Mouse (Mus musculus) liver, postnatal 0 days (tissue): Measurements from ENCODE around the gene Hgd. TPM values are rescaled to one million over a fixed set of nuclear protein-coding genes. Genes with fewer than 3 reads are reported as not detected.
A peak's percentile ranks its signal among the peaks of the same experiment; 100 is the strongest.

Experiments used
- ATAC-seq: fragments of 200-750 bp; cut with Nextera tagmentation; 2 replicates; pipeline ENCODE4 v1.8.0; 2017; ENCODE audit warnings: mild to moderate bottlenecking, moderate library complexity
- DNase-seq: peaks from one replicate; pipeline ENCODE4 v3.0.0-alpha.2; 2016
- H3K27ac ChIP-seq: fragments of 300-500 bp; sonication (generic); 2 replicates; pipeline ENCODE4 v1.5.1; 2014; ENCODE audit warnings: antibody characterized with exemption, moderate library complexity, mild to moderate bottlenecking, low read depth
- H3K27me3 ChIP-seq: fragments of 300-500 bp; sonication (generic); 2 replicates; pipeline ENCODE4 v1.6.1; 2014; ENCODE audit warnings: low read length, control low read depth, mixed read lengths; ENCODE audit not compliant: insufficient read depth
- H3K36me3 ChIP-seq: fragments of 300-500 bp; sonication (generic); replicated peaks from 2 replicates; pipeline ENCODE4 v1.6.1; 2014; ENCODE audit warnings: mild to moderate bottlenecking, control low read depth, low read length, moderate library complexity, mixed read lengths; ENCODE audit not compliant: insufficient read depth
- H3K4me1 ChIP-seq: fragments of 300-500 bp; sonication (generic); 2 replicates; pipeline ENCODE4 v1.6.1; 2014; ENCODE audit warnings: antibody characterized with exemption, mild to moderate bottlenecking, control low read depth; ENCODE audit not compliant: insufficient read depth
- H3K4me2 ChIP-seq: fragments of 300-500 bp; sonication (generic); 2 replicates; pipeline ENCODE4 v1.6.1; 2014; ENCODE audit warnings: low read depth, mild to moderate bottlenecking, low read length, moderate library complexity, mixed read lengths
- H3K4me3 ChIP-seq: fragments of 300-500 bp; sonication (generic); 2 replicates; pipeline ENCODE4 v1.5.1; 2014; ENCODE audit warnings: low read depth, low read length
- H3K9ac ChIP-seq: fragments of 300-500 bp; sonication (generic); replicated peaks from 2 replicates; pipeline ENCODE4 v1.6.1; 2014; ENCODE audit warnings: mild to moderate bottlenecking, moderate library complexity
- H3K9me3 ChIP-seq: fragments of 300-500 bp; sonication (generic); 2 replicates; pipeline ENCODE4 v1.6.1; 2016; ENCODE audit warnings: mild to moderate bottlenecking, control low read depth, low read length, mixed read lengths
- CTCF ChIP-seq: sonication (generic); IDR thresholded peaks from 2 replicates; pipeline ENCODE4 v1.5.1; 2016; ENCODE audit warnings: antibody characterized with exemption, low read depth
- EP300 ChIP-seq: IDR thresholded peaks from 2 replicates; pipeline ENCODE4 v1.6.1; 2016; ENCODE audit warnings: antibody characterized with exemption, low read depth, mild to moderate bottlenecking
- whole genome bisulfite sequencing: fragments of 180-500 bp; shearing (Covaris S2); extraction: QIAGEN DNeasy Blood & Tissue Kit; methylation state at CpG from one replicate; pipeline ENCODE4 v1.1.7; 2014; ENCODE audit not compliant: insufficient replicate concordance; 5-methylcytosine and 5-hydroxymethylcytosine counted together
- polyA plus RNA-seq: library from polyadenylated mRNA; unstranded; fragments of >200 nt; fragmentation: Nextera tagmentation; extraction: Ambion mirVana; gene quantifications from 2 replicates; pipeline ENCODE4 v1.2.1, GENCODE M21; 2015

The Hgd gene
- polyA plus RNA-seq, 1 experiment from 2014 or later, result 131 TPM

- H3K9me3 ChIP-seq, result peaks cover 2% of the 10 kb centered on the region; the same call in 1 of the 2 replicates
- H3K9ac ChIP-seq, result no peak overlapping the region
- peaks cover 7% of the 10 kb centered on the region for H3K36me3 ChIP-seq
- H3K27ac ChIP-seq, result no peak overlapping the region
- TF ChIP-seq EP300, result no peak
- TF ChIP-seq CTCF, result no peak
- no peak overlapping the region for H3K4me3 ChIP-seq
- DNase-seq (no peak), ATAC-seq (no peak)
- no peak overlapping the region for H3K4me2 ChIP-seq
- no peaks in the 10 kb centered on the region for H3K27me3 ChIP-seq
- peaks cover 3% of the 10 kb centered on the region; the same call in 1 of the 2 replicates for H3K4me1 ChIP-seq
- WGBS, result 38% methylated on average over 2 of the region's 3 CpGs
Observed at GRCm38 (mm10) chr16:37575325-37575724, 4.6 kb upstream of the Hgd start.

GRCm38 (mm10) chr16:37579591-37579990 is 362 bp upstream of the Hgd start:
- Histone ChIP-seq H3K4me1 (peaks cover 3% of the 10 kb centered on the region), H3K9ac (no peak overlapping the region)
- DNase-seq, result no peak

GRCm38 (mm10) chr16:37580651-37581050 is 698 bp downstream of the Hgd start:
- 49% methylated on average over 4 of the region's 4 CpGs for WGBS
- Histone ChIP-seq H3K27ac (peak overlapping the region; percentile 94), H3K27me3 (no peaks in the 10 kb centered on the region), H3K4me3 (peak overlapping the region; percentile 47), H3K9me3 (no peaks in the 10 kb centered on the region), H3K36me3 (no peaks in the 10 kb centered on the region; the same call in 1 of the 2 replicates), H3K4me1 (peaks cover 3% of the 10 kb centered on the region), H3K9ac (peak overlapping the region; percentile 62), H3K4me2 (peak overlapping the region; percentile 66)
- ATAC-seq, result peak; percentile 26; the same call in 1 of the 2 replicates
- DNase-seq, result no peak
- TF ChIP-seq CTCF (no peak), EP300 (no peak)

More at GRCm38 (mm10) chr16:37579591-37579990, 362 bp upstream of the Hgd start:
- Histone ChIP-seq H3K36me3 (no peaks in the 10 kb centered on the region), H3K4me2 (peak overlapping the region; percentile 23; the same call in 1 of the 2 replicates), H3K27ac (peak overlapping the region; percentile 94), H3K4me3 (no peak overlapping the region), H3K27me3 (no peaks in the 10 kb centered on the region), H3K9me3 (no peaks in the 10 kb centered on the region)
- peak; percentile 56 for ATAC-seq
- 59% methylated on average over 1 of the region's 1 CpGs for WGBS
- TF ChIP-seq CTCF (no peak), EP300 (no peak)

GRCm38 (mm10) chr16:37581901-37582300 is 1.9 kb downstream of the Hgd start:
- DNase-seq, result no peak
- TF ChIP-seq EP300, result no peak
- TF ChIP-seq CTCF, result no peak
- peaks cover 3% of the 10 kb centered on the region for H3K4me1 ChIP-seq
- no peaks in the 10 kb centered on the region for H3K27me3 ChIP-seq
- WGBS, result 49% methylated on average over 3 of the region's 3 CpGs
- no peaks in the 10 kb centered on the region; the same call in 1 of the 2 replicates for H3K36me3 ChIP-seq
- H3K4me2 ChIP-seq, result peak overlapping the region; percentile 66
- H3K9me3 ChIP-seq, result no peaks in the 10 kb centered on the region
- ATAC-seq, result no peak
- H3K9ac ChIP-seq, result peak overlapping the region; percentile 62
- peak overlapping the region; percentile 94 for H3K27ac ChIP-seq
- peak overlapping the region; percentile 47 for H3K4me3 ChIP-seq

GRCm38 (mm10) chr16:37583306-37583705 is 3.4 kb downstream of the Hgd start:
- WGBS, result 71% methylated on average over 3 of the region's 3 CpGs
- TF ChIP-seq CTCF, result no peak
- Histone ChIP-seq H3K9me3 (no peaks in the 10 kb centered on the region), H3K4me2 (peak overlapping the region; percentile 66), H3K9ac (peak overlapping the region; percentile 10; the same call in 1 of the 2 replicates), H3K36me3 (no peaks in the 10 kb centered on the region; the same call in 1 of the 2 replicates), H3K4me1 (peaks cover 3% of the 10 kb centered on the region), H3K27me3 (no peaks in the 10 kb centered on the region), H3K27ac (peak overlapping the region; percentile 94), H3K4me3 (no peak overlapping the region)
- DNase-seq (no peak), ATAC-seq (no peak)

- Histone ChIP-seq H3K27ac (peak overlapping the region; percentile 94), H3K36me3 (no peaks in the 10 kb centered on the region; the same call in 1 of the 2 replicates), H3K4me2 (peak overlapping the region; percentile 66), H3K4me1 (no peaks in the 10 kb centered on the region; the same call in 1 of the 2 replicates), H3K9ac (peak overlapping the region; percentile 57), H3K9me3 (no peaks in the 10 kb centered on the region), H3K4me3 (peak overlapping the region; percentile 30), H3K27me3 (no peaks in the 10 kb centered on the region)
- 47% methylated on average over 6 of the region's 6 CpGs for WGBS
- no peak for TF ChIP-seq CTCF
- TF ChIP-seq EP300, result no peak
- DNase-seq, result no peak
- ATAC-seq, result no peak
Observed at GRCm38 (mm10) chr16:37583801-37584200, 3.8 kb downstream of the Hgd start.
